Mouse (Mus musculus) cerebellum, postnatal 36 days (tissue): ENCODE results near the gene Igdcc3.
"Not testable (repeated sequence)": the region's sequence is repeated elsewhere in the genome, so short reads cannot be mapped to it uniquely, and the experiment has no call there.

Experiments used
- DNase-seq, 2 experiments: peaks; one replicate each; pipeline ENCODE4 v3.0.0; 2021 to 2022; ENCODE audit warnings: mixed read lengths in 2 of 2

Gene Igdcc3

GRCm38 (mm10) chr9:65207041-65207815, 66.2 kb downstream of the Igdcc3 start:
- DNase-seq: not testable (repeated sequence)

GRCm38 (mm10) chr9:65208293-65209179, 67.5 kb downstream of the Igdcc3 start:
- DNase-seq: no peak

- no peak for DNase-seq
These were observed 70.6 kb downstream of the Igdcc3 start for GRCm38 (mm10) chr9:65211598-65211997.

- DNase-seq: peak in 1 of 2 experiments; percentile 21
These were observed 73.4 kb downstream of the Igdcc3 start for GRCm38 (mm10) chr9:65214425-65214777.

- DNase-seq: peak; percentile 85 to 88
These were observed 73.9 kb downstream of the Igdcc3 start for GRCm38 (mm10) chr9:65214778-65215493.

- no peak for DNase-seq
These were observed 74.6 kb downstream of the Igdcc3 start for GRCm38 (mm10) chr9:65215494-65216126.

- DNase-seq: no peak
These were observed 76.0 kb downstream of the Igdcc3 start for GRCm38 (mm10) chr9:65216972-65217371.

GRCm38 (mm10) chr9:65217661-65218060, 76.7 kb downstream of the Igdcc3 start:
- no peak for DNase-seq

- DNase-seq: no peak
These were observed 77.9 kb downstream of the Igdcc3 start for GRCm38 (mm10) chr9:65218916-65219315.

- DNase-seq: not testable (repeated sequence)
These were observed 79.4 kb downstream of the Igdcc3 start for GRCm38 (mm10) chr9:65220398-65220797.

- no peak for DNase-seq
These were observed 82.9 kb downstream of the Igdcc3 start for GRCm38 (mm10) chr9:65223927-65224326.

- peak; percentile 13 to 36 for DNase-seq
These were observed 84.8 kb downstream of the Igdcc3 start for GRCm38 (mm10) chr9:65225795-65226194.

- no peak for DNase-seq
These were observed 89.3 kb downstream of the Igdcc3 start for GRCm38 (mm10) chr9:65230250-65230649.

- DNase-seq: no peak
These were observed 90.3 kb downstream of the Igdcc3 start for GRCm38 (mm10) chr9:65231284-65231683.

GRCm38 (mm10) chr9:65233243-65233985, 92.4 kb downstream of the Igdcc3 start:
- no peak for DNase-seq

- DNase-seq: no peak
These were observed 93.7 kb downstream of the Igdcc3 start for GRCm38 (mm10) chr9:65234734-65235133.
